Mouse (Mus musculus): Measurements from ENCODE around the gene Snap25.
A peak's percentile ranks its signal among the peaks of the same experiment; 100 is the strongest.

Snap25 gene

GRCm38 (mm10) chr2:136713299-136713758 is at the start of gene Snap25:
Gene Snap25, plus strand, starts transcription at chr2:136713453.
- no peak for DNase-seq

- DNase-seq: no peak
Measured at GRCm38 (mm10) chr2:136666951-136667350, 46.3 kb upstream of the Snap25 start.

DNA sequence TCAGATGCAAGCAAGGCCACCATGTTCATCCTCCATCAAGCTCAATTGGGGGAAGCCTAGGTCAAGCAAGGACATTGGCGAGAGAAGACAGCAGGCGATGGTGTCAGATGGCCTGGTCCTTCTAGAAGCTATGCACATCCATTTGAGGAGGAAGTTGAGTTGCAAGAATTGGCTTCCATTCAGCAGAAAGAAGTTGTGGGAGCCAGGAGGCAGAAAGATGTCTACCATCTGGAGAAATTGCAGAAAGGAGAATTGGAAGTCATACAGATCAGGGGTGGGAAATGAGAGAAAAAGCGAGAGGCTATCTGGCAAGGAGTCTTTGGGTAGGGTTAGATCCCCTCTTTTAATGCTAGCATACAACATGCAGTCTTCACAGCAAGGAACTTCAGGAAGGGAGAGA is 44.1 kb upstream of the Snap25 start:
- peak; percentile 16 for DNase-seq

- DNase-seq: no peak
Measured at GRCm38 (mm10) chr2:136669665-136670064, 43.6 kb upstream of the Snap25 start.

- no peak for DNase-seq
Measured at GRCm38 (mm10) chr2:136670539-136671271, 42.5 kb upstream of the Snap25 start.

GRCm38 (mm10) chr2:136674077-136674757 is 39.0 kb upstream of the Snap25 start:
- no peak for DNase-seq

DNA sequence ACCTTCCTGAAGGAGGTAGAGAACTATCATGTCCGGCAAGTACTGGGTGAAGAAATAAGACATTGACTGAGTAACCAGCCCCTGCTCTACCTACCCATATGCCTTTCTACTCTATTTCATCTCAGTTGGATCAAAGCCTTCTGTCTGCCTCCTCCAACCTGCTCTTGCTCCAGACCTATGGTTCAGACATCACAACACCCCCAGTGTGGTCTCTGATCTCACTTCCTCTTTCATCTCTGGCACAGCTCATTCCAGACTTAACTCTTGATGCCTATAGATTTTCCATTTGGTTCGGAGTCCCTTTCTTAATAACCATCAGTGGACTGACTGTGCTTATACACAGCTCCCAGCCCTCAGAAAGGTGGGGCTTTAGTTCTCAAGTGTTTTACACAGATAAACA is 37.1 kb upstream of the Snap25 start:
- DNase-seq: no peak

DNA sequence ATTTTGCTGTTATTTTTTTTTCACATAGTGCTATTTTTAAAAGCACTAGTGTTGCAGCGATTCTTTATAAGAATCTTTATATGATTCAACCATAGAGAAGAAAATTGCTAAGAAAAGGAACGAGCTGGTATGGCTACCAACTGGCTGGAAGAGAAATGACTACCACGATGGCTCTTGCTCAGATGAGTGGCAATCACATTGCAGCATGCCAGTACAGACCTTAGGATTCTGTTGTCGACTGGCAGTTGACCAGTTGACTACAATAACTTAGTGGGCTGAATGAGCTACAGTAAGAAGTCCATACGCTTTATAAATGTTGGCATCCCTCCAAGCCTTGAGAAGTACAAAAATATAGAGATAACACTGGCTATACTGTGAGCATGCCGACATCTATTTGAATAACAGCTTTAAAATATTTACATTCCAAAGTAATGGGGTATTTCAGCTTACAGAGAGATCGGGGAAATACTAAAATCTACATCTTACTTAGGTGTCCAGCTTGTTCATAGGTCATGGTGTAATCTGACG is 36.3 kb upstream of the Snap25 start:
- DNase-seq: no peak

GRCm38 (mm10) chr2:136678321-136679161 is 34.7 kb upstream of the Snap25 start:
- peak; percentile 74 for DNase-seq

DNA sequence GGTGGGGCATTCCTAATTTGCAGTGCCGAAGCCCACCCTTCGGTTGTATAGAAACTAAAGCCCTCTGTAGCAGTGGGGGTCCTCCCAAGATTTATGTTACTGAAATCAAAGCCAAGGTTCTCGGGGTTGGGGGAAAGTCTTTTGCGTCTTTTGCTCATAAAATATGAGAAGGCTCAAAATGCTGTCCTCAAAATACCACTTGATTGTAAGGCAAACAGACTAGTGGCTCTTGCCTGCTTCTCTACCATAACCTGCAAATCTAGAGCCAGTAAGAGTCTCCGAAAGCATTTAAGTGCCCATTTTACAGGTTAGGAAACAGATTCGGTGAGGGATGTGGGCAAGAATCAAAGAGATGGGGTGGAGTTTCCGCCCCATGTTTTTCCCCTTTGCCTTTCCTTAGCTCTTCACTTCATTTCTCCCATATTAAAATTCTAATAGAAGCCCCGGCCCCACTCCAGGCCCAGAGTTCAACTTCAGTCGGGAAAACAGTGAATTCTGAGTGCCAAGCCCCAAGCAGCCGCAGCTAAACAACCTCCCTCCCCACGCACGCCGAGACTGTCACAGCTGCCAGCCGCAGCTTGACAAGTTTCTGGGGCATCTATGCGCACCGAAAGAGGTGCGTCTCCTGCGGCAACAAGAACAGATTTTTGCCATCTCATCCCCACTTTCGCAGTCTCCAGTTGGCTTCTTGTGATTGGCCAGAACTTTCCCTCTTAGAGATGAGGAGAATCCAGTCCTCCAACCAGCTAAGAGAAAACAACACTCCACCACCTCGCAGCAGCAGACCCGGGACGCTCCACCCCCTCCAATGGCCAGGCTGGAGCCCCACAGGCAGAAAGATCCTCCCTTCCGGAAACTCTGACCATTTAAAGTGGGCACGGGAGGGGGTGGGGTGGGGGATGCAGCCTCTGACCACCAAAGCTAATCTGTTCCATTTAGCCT is 33.7 kb upstream of the Snap25 start:
- peak; percentile 87 for DNase-seq

- no peak for DNase-seq
Measured at GRCm38 (mm10) chr2:136682146-136682860, 30.9 kb upstream of the Snap25 start.

GRCm38 (mm10) chr2:136686195-136686594 is 27.1 kb upstream of the Snap25 start:
- DNase-seq: no peak

DNA sequence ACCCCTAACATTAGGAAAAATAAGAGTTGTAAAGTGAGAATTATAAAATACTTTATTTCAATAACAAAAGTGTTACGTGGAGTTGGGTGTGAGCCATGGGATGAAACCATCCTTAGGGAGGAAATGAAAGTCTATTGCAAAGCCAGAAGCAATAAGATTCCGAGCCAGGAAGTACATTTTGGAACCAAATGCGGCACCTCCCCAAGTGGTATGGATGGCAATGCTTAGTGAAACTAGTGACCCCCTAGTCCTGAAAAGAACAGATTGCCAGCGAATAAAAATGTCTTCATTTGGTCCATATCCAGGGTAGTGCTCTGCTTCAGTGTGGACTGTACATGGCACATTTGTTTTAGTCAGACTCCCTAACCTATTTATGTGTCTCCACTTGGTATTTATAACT is 25.9 kb upstream of the Snap25 start:
- no peak for DNase-seq

- DNase-seq: no peak
Measured at GRCm38 (mm10) chr2:136689476-136689875, 23.8 kb upstream of the Snap25 start.

DNA sequence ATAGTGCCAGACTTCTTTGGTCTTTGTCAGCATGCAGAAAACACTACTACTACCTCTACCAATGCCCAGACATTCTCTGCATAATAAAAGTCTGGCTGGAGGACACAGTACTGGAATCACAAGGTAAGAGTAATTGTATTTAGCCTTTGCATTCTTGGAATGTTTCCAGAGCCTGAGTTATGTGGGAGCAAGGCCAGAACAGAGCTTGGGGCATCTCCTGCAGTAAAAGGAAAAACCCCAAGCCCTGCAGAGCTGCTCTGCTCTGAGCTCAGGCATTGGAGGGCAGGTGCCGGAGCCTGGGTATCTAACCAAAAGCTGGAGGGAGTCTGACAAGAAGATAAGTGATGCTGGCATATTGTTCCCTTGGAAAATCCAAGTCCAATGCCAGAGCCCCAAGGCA is 21.6 kb upstream of the Snap25 start:
- DNase-seq: no peak

GRCm38 (mm10) chr2:136699429-136700227 is 13.6 kb upstream of the Snap25 start:
- DNase-seq: no peak

DNA sequence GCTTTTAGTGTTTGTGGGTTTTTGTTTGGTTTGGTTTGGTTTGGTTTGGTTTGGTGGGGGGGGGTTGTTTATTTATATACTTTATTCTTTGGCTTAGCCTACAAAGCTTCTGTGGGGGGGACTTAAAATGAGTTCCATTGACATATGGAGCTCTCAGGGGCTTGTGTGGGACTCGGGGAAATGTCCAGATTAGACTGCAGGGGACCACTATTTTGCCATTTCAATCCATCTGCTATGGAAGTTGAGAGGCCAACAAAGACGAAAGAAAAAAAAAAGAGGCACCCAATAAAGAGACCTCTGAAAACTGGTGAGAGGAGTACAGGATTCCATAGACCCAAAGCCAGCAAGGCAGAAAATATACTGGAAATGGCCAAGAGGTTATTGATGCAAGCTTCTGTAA is 9.9 kb upstream of the Snap25 start:
- DNase-seq: no peak

- DNase-seq: no peak
Measured at GRCm38 (mm10) chr2:136711155-136711554, 2.1 kb upstream of the Snap25 start.

DNA sequence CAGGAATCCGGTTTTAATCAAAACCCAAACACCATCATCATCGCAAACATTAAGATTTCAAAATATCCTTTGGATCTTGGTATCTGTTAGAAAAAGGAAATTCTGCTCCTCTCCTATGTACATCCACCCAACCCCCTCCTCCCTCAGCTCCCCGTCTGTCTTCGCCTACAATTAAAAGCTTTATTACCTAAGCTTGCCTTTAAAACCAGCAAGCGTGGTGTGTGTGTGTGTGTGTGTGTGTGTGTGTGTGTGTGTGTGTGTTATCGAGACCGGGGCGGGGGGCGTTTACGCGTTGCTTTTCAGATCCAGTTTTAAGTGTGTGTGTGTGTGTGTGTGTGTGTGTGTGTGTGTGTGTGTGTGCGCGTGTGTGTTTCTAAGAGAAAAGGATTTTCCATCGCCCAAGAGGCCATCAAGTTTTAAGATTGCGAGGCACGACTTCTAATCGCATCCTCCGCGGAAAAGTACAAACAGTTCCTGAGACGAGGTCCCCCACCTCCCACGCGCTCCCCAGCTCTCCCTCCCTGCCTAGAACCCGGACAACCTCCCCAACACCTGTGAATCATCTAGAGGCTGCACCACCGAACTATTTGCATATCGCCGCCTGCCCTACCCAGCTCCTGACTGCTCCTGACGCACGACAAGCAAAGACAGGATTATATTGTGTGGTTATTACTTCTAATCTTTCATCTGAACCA is 1.4 kb upstream of the Snap25 start:
- DNase-seq: no peak

All from lung, postnatal 36 days (tissue).